Mouse (Mus musculus): Measurements from ENCODE around the gene Fbll1. TPM values are rescaled to one million over a fixed set of nuclear protein-coding genes. Genes with fewer than 3 reads are reported as not detected.
"Not testable (repeated sequence)": the region's sequence is repeated elsewhere in the genome, so short reads cannot be mapped to it uniquely, and the experiment has no call there.

Fbll1 gene
- total RNA-seq (2012; rRNA removed): 0.22 and 0.26 TPM in 2 replicates

DNA sequence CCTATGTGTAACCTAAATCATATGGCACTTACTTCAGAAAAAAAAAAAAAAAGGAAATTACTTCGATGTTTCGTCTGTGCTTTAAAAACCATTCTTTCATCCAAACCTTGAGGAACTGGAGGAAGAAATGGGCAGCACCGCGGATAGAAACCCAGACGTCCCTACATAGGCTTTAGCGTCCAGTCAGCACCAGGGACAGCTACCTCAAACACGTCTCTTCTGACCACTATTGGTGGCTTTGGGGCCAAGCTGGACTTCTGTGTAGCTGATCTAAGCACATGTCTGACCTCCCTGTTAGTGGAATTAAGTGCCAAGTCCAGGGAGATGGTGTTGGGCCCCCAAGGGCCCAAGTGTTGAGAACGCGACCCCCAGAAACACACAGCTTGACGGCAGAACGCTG, at the start of gene Fbll1:
Fbll1 (minus strand) TSS at position 11 of the 400 bp plus-strand sequence.
- in situ Hi-C loops (cut with MboI; ENCODE audit: low sequenced_read_pairs in 2 of 2, unreplicated experiment in 2 of 2): no loop called here
- H3K4me3 ChIP-seq (ENCODE audit: insufficient read depth in 1 of 2, low read depth in 1 of 2, low read length in 2 of 2, poor library complexity in 1 of 2, severe bottlenecking in 1 of 2): peak within 1 kb of the TSS; percentile 62 to 63
- peak; percentile 75 for DNase-seq (ENCODE audit: low read depth, low spot score)
- H3K9me3 ChIP-seq (ENCODE audit: control insufficient read depth, insufficient read depth, low read depth, low read length): no peaks in the 10 kb centered on the region
- H3K4me1 ChIP-seq (ENCODE audit: control insufficient read depth in 2 of 2, insufficient read depth in 2 of 2, low read length in 2 of 2, poor library complexity in 1 of 2): peaks cover 0 to 4% of the 10 kb centered on the region in 2 experiments; a peak in 1 of 4 replicates
- no peak within 1 kb of the TSS for H3K27ac ChIP-seq (ENCODE audit: insufficient read depth, low read depth, low read length, poor library complexity, severe bottlenecking)
- no peaks in the 10 kb centered on the region for H3K36me3 ChIP-seq (ENCODE audit: control insufficient read depth, insufficient read depth, low read length, poor library complexity, severe bottlenecking)
- H3K9ac ChIP-seq (ENCODE audit: insufficient read depth, low read depth, low read length, poor library complexity, severe bottlenecking): no peak within 1 kb of the TSS
- no peak for TF ChIP-seq ZC3H11A (IDR thresholded peaks at IDR 0.05; ENCODE audit: borderline replicate concordance, low read depth, low read length)
- no peak for TF ChIP-seq HCFC1 (IDR thresholded peaks at IDR 0.05; ENCODE audit: borderline replicate concordance, insufficient read depth, low read length)
- TF ChIP-seq CHD2 (IDR thresholded peaks at IDR 0.05; ENCODE audit: low read depth, low read length): no peak
- TF ChIP-seq ZNF384 (IDR thresholded peaks at IDR 0.05; ENCODE audit: low read depth, low read length): no peak
- TF ChIP-seq MAFK (IDR thresholded peaks at IDR 0.05; ENCODE audit: insufficient read depth, low read depth, low read length): no peak

GRCm38 (mm10) chr11:35844299-35844698, 45.6 kb upstream of the Fbll1 start:
- Histone ChIP-seq H3K4me1 (ENCODE audit: control insufficient read depth in 2 of 2, insufficient read depth in 2 of 2, low read length in 2 of 2, poor library complexity in 1 of 2) (peaks cover 0 to 11% of the 10 kb centered on the region in 2 experiments; a peak in 3 of 4 replicates), H3K4me3 (ENCODE audit: insufficient read depth in 1 of 2, low read depth in 1 of 2, low read length in 2 of 2, poor library complexity in 1 of 2, severe bottlenecking in 1 of 2) (no peak overlapping the region), H3K9me3 (ENCODE audit: control insufficient read depth, insufficient read depth, low read depth, low read length) (no peaks in the 10 kb centered on the region), H3K9ac (ENCODE audit: insufficient read depth, low read depth, low read length, poor library complexity, severe bottlenecking) (no peak overlapping the region), H3K36me3 (ENCODE audit: control insufficient read depth, insufficient read depth, low read length, poor library complexity, severe bottlenecking) (peaks cover 14% of the 10 kb centered on the region; the same call in 1 of the 2 replicates), H3K27ac (ENCODE audit: insufficient read depth, low read depth, low read length, poor library complexity, severe bottlenecking) (no peak overlapping the region)
- no peak for DNase-seq (ENCODE audit: low read depth, low spot score)
- TF ChIP-seq MAFK (IDR thresholded peaks at IDR 0.05; ENCODE audit: insufficient read depth, low read depth, low read length): no peak
- in situ Hi-C loops (cut with MboI; ENCODE audit: low sequenced_read_pairs in 2 of 2, unreplicated experiment in 2 of 2): no loop called here

DNA sequence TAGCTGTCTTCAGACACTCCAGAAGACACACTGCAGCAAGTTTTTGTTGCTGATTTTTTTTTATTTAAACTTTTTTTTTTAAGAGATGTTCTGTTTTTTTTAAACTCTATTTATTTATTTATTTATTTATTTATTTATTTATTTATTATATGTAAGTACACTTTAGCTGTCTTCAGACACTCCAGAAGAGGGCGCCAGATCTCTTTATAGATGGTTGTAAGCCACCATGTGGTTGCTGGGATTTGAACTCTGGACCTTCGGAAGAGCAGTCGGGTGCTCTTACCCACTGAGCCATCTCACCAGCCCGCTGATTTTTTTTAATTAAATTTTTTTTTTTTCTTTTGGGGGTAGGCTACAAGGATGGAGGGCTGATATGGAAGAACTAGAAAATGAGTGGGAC, 43.9 kb upstream of the Fbll1 start:
- in situ Hi-C loops (cut with MboI; ENCODE audit: low sequenced_read_pairs in 2 of 2, unreplicated experiment in 2 of 2); H3K9ac ChIP-seq (ENCODE audit: insufficient read depth, low read depth, low read length, poor library complexity, severe bottlenecking): not testable (repeated sequence)

GRCm38 (mm10) chr11:35841738-35842325, 43.1 kb upstream of the Fbll1 start:
- DNase-seq (ENCODE audit: low read depth, low spot score): no peak
- in situ Hi-C loops (cut with MboI; ENCODE audit: low sequenced_read_pairs in 2 of 2, unreplicated experiment in 2 of 2): no loop called here
- Histone ChIP-seq H3K36me3 (ENCODE audit: control insufficient read depth, insufficient read depth, low read length, poor library complexity, severe bottlenecking) (peaks cover 19% of the 10 kb centered on the region; the same call in 1 of the 2 replicates), H3K27ac (ENCODE audit: insufficient read depth, low read depth, low read length, poor library complexity, severe bottlenecking) (peak overlapping the region; percentile 54), H3K9me3 (ENCODE audit: control insufficient read depth, insufficient read depth, low read depth, low read length) (no peaks in the 10 kb centered on the region), H3K4me1 (ENCODE audit: control insufficient read depth in 2 of 2, insufficient read depth in 2 of 2, low read length in 2 of 2, poor library complexity in 1 of 2) (peaks cover 0 to 13% of the 10 kb centered on the region in 2 experiments; a peak in 3 of 4 replicates), H3K9ac (ENCODE audit: insufficient read depth, low read depth, low read length, poor library complexity, severe bottlenecking) (peak overlapping the region; percentile 13), H3K4me3 (ENCODE audit: insufficient read depth in 1 of 2, low read depth in 1 of 2, low read length in 2 of 2, poor library complexity in 1 of 2, severe bottlenecking in 1 of 2) (peak overlapping the region; percentile 27 to 41; a peak in 2 of 4 replicates)
- no peak for TF ChIP-seq HCFC1 (IDR thresholded peaks at IDR 0.05; ENCODE audit: borderline replicate concordance, insufficient read depth, low read length)
- no peak for TF ChIP-seq ZC3H11A (IDR thresholded peaks at IDR 0.05; ENCODE audit: borderline replicate concordance, low read depth, low read length)
- no peak for TF ChIP-seq MAFK (IDR thresholded peaks at IDR 0.05; ENCODE audit: insufficient read depth, low read depth, low read length)
- no peak for TF ChIP-seq ZNF384 (IDR thresholded peaks at IDR 0.05; ENCODE audit: low read depth, low read length)
- TF ChIP-seq CHD2 (IDR thresholded peaks at IDR 0.05; ENCODE audit: low read depth, low read length): no peak

More for the DNA sequence above, 43.9 kb upstream of the Fbll1 start:
- DNase-seq (ENCODE audit: low read depth, low spot score); H3K27ac ChIP-seq (ENCODE audit: insufficient read depth, low read depth, low read length, poor library complexity, severe bottlenecking); H3K4me3 ChIP-seq (ENCODE audit: insufficient read depth in 1 of 2, low read depth in 1 of 2, low read length in 2 of 2, poor library complexity in 1 of 2, severe bottlenecking in 1 of 2); H3K9me3 ChIP-seq (ENCODE audit: control insufficient read depth, insufficient read depth, low read depth, low read length): not testable (repeated sequence)
- Histone ChIP-seq H3K4me1 (ENCODE audit: control insufficient read depth in 2 of 2, insufficient read depth in 2 of 2, low read length in 2 of 2, poor library complexity in 1 of 2) (peaks cover 0 to 13% of the 10 kb centered on the region in 2 experiments; a peak in 3 of 4 replicates), H3K36me3 (ENCODE audit: control insufficient read depth, insufficient read depth, low read length, poor library complexity, severe bottlenecking) (peaks cover 19% of the 10 kb centered on the region; the same call in 1 of the 2 replicates)

- Histone ChIP-seq H3K4me1 (ENCODE audit: control insufficient read depth in 2 of 2, insufficient read depth in 2 of 2, low read length in 2 of 2, poor library complexity in 1 of 2) (peaks cover 0 to 13% of the 10 kb centered on the region in 2 experiments; a peak in 3 of 4 replicates), H3K27ac (ENCODE audit: insufficient read depth, low read depth, low read length, poor library complexity, severe bottlenecking) (peak overlapping the region; percentile 48), H3K36me3 (ENCODE audit: control insufficient read depth, insufficient read depth, low read length, poor library complexity, severe bottlenecking) (peaks cover 16% of the 10 kb centered on the region; the same call in 1 of the 2 replicates)
- H3K4me3 ChIP-seq (ENCODE audit: insufficient read depth in 1 of 2, low read depth in 1 of 2, low read length in 2 of 2, poor library complexity in 1 of 2, severe bottlenecking in 1 of 2); DNase-seq (ENCODE audit: low read depth, low spot score); H3K9me3 ChIP-seq (ENCODE audit: control insufficient read depth, insufficient read depth, low read depth, low read length); in situ Hi-C loops (cut with MboI; ENCODE audit: low sequenced_read_pairs in 2 of 2, unreplicated experiment in 2 of 2); H3K9ac ChIP-seq (ENCODE audit: insufficient read depth, low read depth, low read length, poor library complexity, severe bottlenecking): not testable (repeated sequence)
Observed at GRCm38 (mm10) chr11:35840806-35841205, 42.1 kb upstream of the Fbll1 start.

Data from ES-E14 (cell line).